Mouse (Mus musculus) adrenal gland, postnatal 10 days (tissue): ENCODE measurements around the gene Adra2b. TPM values are rescaled to one million over a fixed set of nuclear protein-coding genes. Genes with fewer than 3 reads are reported as not detected.
A peak's percentile ranks its signal among the peaks of the same experiment; 100 is the strongest.

ENCODE experiments used
- DNase-seq: peaks from one replicate; pipeline ENCODE4 v3.0.0; 2021; ENCODE audit warnings: mixed read lengths
- total RNA-seq, 2 experiments: library from RNA; stranded (reverse); gene quantifications; 2 replicates each; pipeline ENCODE4 v1.2.3; 2021

The Adra2b gene
- total RNA-seq, 2 experiments from 2014 or later, result 2.6 to 2.7 TPM

GRCm38 (mm10) chr2:127338833-127339232 lies 24.2 kb upstream of the Adra2b start:
- DNase-seq, result no peak

- DNase-seq, result no peak
Observed at GRCm38 (mm10) chr2:127339262-127339661, 23.7 kb upstream of the Adra2b start.

- peak; percentile 82 for DNase-seq
Observed at GRCm38 (mm10) chr2:127341159-127341558, 21.8 kb upstream of the Adra2b start.

GRCm38 (mm10) chr2:127346334-127346733 lies 16.7 kb upstream of the Adra2b start:
- DNase-seq, result no peak

GRCm38 (mm10) chr2:127347147-127347985 lies 15.6 kb upstream of the Adra2b start:
- no peak for DNase-seq

GRCm38 (mm10) chr2:127353881-127354280 lies 9.1 kb upstream of the Adra2b start:
- DNase-seq, result no peak

GRCm38 (mm10) chr2:127363282-127363652 lies 259 bp downstream of the Adra2b start:
- no peak for DNase-seq

GRCm38 (mm10) chr2:127363696-127364095 lies 688 bp downstream of the Adra2b start:
- DNase-seq, result no peak

GRCm38 (mm10) chr2:127364452-127364851 lies 1.4 kb downstream of the Adra2b start:
- no peak for DNase-seq

- no peak for DNase-seq
Observed at GRCm38 (mm10) chr2:127367126-127367820, 4.3 kb downstream of the Adra2b start.

- DNase-seq, result no peak
Observed at GRCm38 (mm10) chr2:127369703-127370376, 6.8 kb downstream of the Adra2b start.

GRCm38 (mm10) chr2:127370561-127371483 lies 7.8 kb downstream of the Adra2b start:
- no peak for DNase-seq

- peak; percentile 50 for DNase-seq
Observed at GRCm38 (mm10) chr2:127371484-127371861, 8.5 kb downstream of the Adra2b start.

- no peak for DNase-seq
Observed at GRCm38 (mm10) chr2:127372082-127372481, 9.1 kb downstream of the Adra2b start.

GRCm38 (mm10) chr2:127374131-127374530 lies 11.1 kb downstream of the Adra2b start:
- no peak for DNase-seq

- no peak for DNase-seq
Observed at GRCm38 (mm10) chr2:127375087-127375486, 12.1 kb downstream of the Adra2b start.

- no peak for DNase-seq
Observed at GRCm38 (mm10) chr2:127375759-127376341, 12.8 kb downstream of the Adra2b start.

- DNase-seq, result no peak
Observed at GRCm38 (mm10) chr2:127376423-127377051, 13.5 kb downstream of the Adra2b start.

GRCm38 (mm10) chr2:127377942-127378610 lies 15.1 kb downstream of the Adra2b start:
- DNase-seq, result no peak

- no peak for DNase-seq
Observed at GRCm38 (mm10) chr2:127378611-127378990, 15.6 kb downstream of the Adra2b start.
